Mouse (Mus musculus) B cell, adult 62 days (primary cell): ENCODE data around the gene AA467197. TPM values are rescaled to one million over a fixed set of nuclear protein-coding genes. Genes with fewer than 3 reads are reported as not detected.

Experiments
- total RNA-seq: library from RNA; stranded (reverse); gene quantifications from 4 replicates; pipeline ENCODE4 v1.2.4, GENCODE M21; 2023

Gene AA467197
- total RNA-seq = 7.0 to 10.4 TPM (median 7.7 TPM) in 4 replicates

DNA sequence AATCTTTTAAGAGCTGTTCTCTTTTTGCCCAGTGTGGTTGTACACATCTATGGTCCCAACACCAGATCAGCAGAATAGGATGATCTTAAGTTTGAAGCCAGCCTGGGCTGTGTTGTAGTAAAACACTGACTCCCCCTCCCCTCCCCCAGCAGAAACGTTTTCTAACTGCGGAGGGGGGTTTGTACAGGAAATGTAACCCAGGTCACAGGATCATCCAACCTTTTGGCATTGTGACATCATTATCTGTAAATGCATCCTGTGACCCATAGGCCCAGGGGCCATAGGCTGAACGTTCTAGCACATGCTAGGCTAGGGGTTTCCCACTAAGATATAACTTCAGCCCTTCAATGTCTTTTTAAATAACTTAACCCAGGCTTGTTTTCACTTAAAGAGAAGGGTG is at the start of gene AA467197:
Gene AA467197 (plus strand): TSS at position 301 of the 400 bp plus-strand sequence.

GRCm38 (mm10) chr2:122610746-122611653 is 25.8 kb upstream of the AA467197 start, which contains the start of gene Gatm:
TSS of gene Gatm (minus strand) at chr2:122611303.

Other genes starting within 250 kb of the AA467197 start
- 106 to 123 TPM (median 108 TPM) in 4 replicates for gene Slc28a2, start 210.5 kb upstream of the AA467197 start, total RNA-seq
- 1.4 to 2.9 TPM (median 2.3 TPM) in 4 replicates for gene Gm14085, start 152.0 kb upstream of the AA467197 start, total RNA-seq
- gene Gatm, start 25.7 kb upstream of the AA467197 start, total RNA-seq = 0.55 to 1.3 TPM (median 0.80 TPM) in 4 replicates
- 13.9 to 15.3 TPM (median 14.6 TPM) in 4 replicates for gene Slc30a4, start 65.7 kb downstream of the AA467197 start, total RNA-seq
- 21.1 to 28.9 TPM (median 25.0 TPM) in 4 replicates for gene Bloc1s6, start 101.5 kb downstream of the AA467197 start, total RNA-seq
- 1.3 to 2.9 TPM in 2 of 4 replicates, not detected in the others for gene Sqor, start 128.3 kb downstream of the AA467197 start, total RNA-seq